Mouse (Mus musculus) lung, adult 2 months (tissue): Measurements from ENCODE around the gene Anp32e. TPM values are rescaled to one million over a fixed set of nuclear protein-coding genes. Genes with fewer than 3 reads are reported as not detected.
"Not testable (repeated sequence)": the region's sequence is repeated elsewhere in the genome, so short reads cannot be mapped to it uniquely, and the experiment has no call there.

ENCODE experiments used
- DNase-seq: peaks from one replicate; pipeline ENCODE4 v3.0.0; 2022
- H3K4me1 ChIP-seq: fragments of 200-500 bp; 2 replicates; pipeline ENCODE4 v1.6.1; 2011; ENCODE audit warnings: low read length; ENCODE audit not compliant: control insufficient read depth, insufficient read depth
- H3K4me3 ChIP-seq: fragments of 200-500 bp; replicated peaks from 2 replicates; pipeline ENCODE3; 2011; ENCODE audit warnings: low read depth, mild to moderate bottlenecking, control low read depth, low read length; ENCODE audit errors: extremely low read depth
- CTCF ChIP-seq: fragments of 200-500 bp; IDR thresholded peaks from 2 replicates; pipeline ENCODE4 v1.5.1; 2011; ENCODE audit warnings: mild to moderate bottlenecking, low read length, control low read depth; ENCODE audit not compliant: insufficient read depth
- POLR2A ChIP-seq: fragments of 200-500 bp; IDR thresholded peaks from 2 replicates; pipeline ENCODE4 v1.6.1; 2011; ENCODE audit warnings: low read depth, mild to moderate bottlenecking, control low read depth, low read length, borderline replicate concordance; ENCODE audit errors: extremely low read depth
- whole genome bisulfite sequencing: fragments of 180-500 bp; shearing (Covaris S2); methylation state at CpG from one replicate; pipeline ENCODE4 v1.1.7; 2018; 5-methylcytosine and 5-hydroxymethylcytosine counted together
- polyA plus RNA-seq: library from polyadenylated mRNA; depleted of rRNA; stranded (reverse); fragments of >200 nt; gene quantifications from 2 replicates; pipeline ENCODE4 v1.2.3, GENCODE M21; 2012

Gene Anp32e
- polyA plus RNA-seq, 1 experiment = 17.4 TPM

- 14% methylated on average over 15 of the region's 15 CpGs for WGBS
- DNase-seq = no peak
- Histone ChIP-seq H3K4me1 (peaks cover 2% of the 10 kb centered on the region; the same call in 1 of the 2 replicates), H3K4me3 (peak overlapping the region; percentile 53)
- TF ChIP-seq POLR2A = no peak
These were observed 25.1 kb upstream of the Anp32e start for GRCm38 (mm10) chr3:95903753-95904502.

GRCm38 (mm10) chr3:95904568-95904967 is 24.5 kb upstream of the Anp32e start, which contains the start of gene Car14:
Car14 (minus strand) TSS chr3:95904691.
- 3% methylated on average over 15 of the region's 15 CpGs for WGBS
- no peak for DNase-seq
- H3K4me1 ChIP-seq = peaks cover 2% of the 10 kb centered on the region; the same call in 1 of the 2 replicates
- peak within 1 kb of the TSS; percentile 53 for H3K4me3 ChIP-seq
- TF ChIP-seq CTCF (no peak), POLR2A (no peak)

- WGBS = under 1% methylated on average over 18 of the region's 18 CpGs
- peak; percentile 36 for DNase-seq
- Histone ChIP-seq H3K4me3 (peak overlapping the region; percentile 40), H3K4me1 (peaks cover 2% of the 10 kb centered on the region; the same call in 1 of the 2 replicates)
- TF ChIP-seq CTCF = no peak
- TF ChIP-seq POLR2A = peak; percentile 49; the same call in 1 of the 2 replicates
These were observed 23.7 kb upstream of the Anp32e start for GRCm38 (mm10) chr3:95905146-95905939.

- Histone ChIP-seq H3K4me3 (peak overlapping the region; percentile 32), H3K4me1 (peaks cover 2% of the 10 kb centered on the region; the same call in 1 of the 2 replicates)
- DNase-seq = peak; percentile 48
- 0% methylated on average over 12 of the region's 12 CpGs for WGBS
- no peak for TF ChIP-seq POLR2A
- TF ChIP-seq CTCF = peak; percentile 73
These were observed 23.0 kb upstream of the Anp32e start for GRCm38 (mm10) chr3:95905940-95906492.

GRCm38 (mm10) chr3:95906860-95907259 is 22.2 kb upstream of the Anp32e start:
- WGBS = under 1% methylated on average over 12 of the region's 12 CpGs
- TF ChIP-seq POLR2A = no peak
- TF ChIP-seq CTCF = peak; percentile 92
- H3K4me3 ChIP-seq = peak overlapping the region; percentile 35
- H3K4me1 ChIP-seq = peaks cover 2% of the 10 kb centered on the region; the same call in 1 of the 2 replicates
- DNase-seq = peak; percentile 64

GRCm38 (mm10) chr3:95907613-95908012 is 21.4 kb upstream of the Anp32e start:
- WGBS = 48% methylated on average over 4 of the region's 4 CpGs
- Histone ChIP-seq H3K4me1 (peaks cover 2% of the 10 kb centered on the region; the same call in 1 of the 2 replicates), H3K4me3 (no peak overlapping the region)
- TF ChIP-seq CTCF = no peak
- no peak for TF ChIP-seq POLR2A
- no peak for DNase-seq

GRCm38 (mm10) chr3:95914706-95915105 is 14.3 kb upstream of the Anp32e start:
- DNase-seq = no peak
- H3K4me3 ChIP-seq = no peak overlapping the region
- no peak for TF ChIP-seq CTCF
- no peak for TF ChIP-seq POLR2A
- WGBS = 88% methylated on average over 4 of the region's 4 CpGs
- H3K4me1 ChIP-seq = no peaks in the 10 kb centered on the region

GRCm38 (mm10) chr3:95916760-95917159 is 12.3 kb upstream of the Anp32e start:
- DNase-seq = no peak
- no peak overlapping the region for H3K4me3 ChIP-seq
- 57% methylated on average over 7 of the region's 7 CpGs for WGBS
- H3K4me1 ChIP-seq = no peaks in the 10 kb centered on the region
- no peak for TF ChIP-seq POLR2A
- no peak for TF ChIP-seq CTCF

- DNase-seq, H3K4me1 ChIP-seq, H3K4me3 ChIP-seq: not testable (repeated sequence)
- WGBS = 68% methylated on average over 2 of the region's 2 CpGs
These were observed 8.5 kb upstream of the Anp32e start for GRCm38 (mm10) chr3:95920532-95920931.

GRCm38 (mm10) chr3:95923429-95923828 is 5.6 kb upstream of the Anp32e start:
- H3K4me1 ChIP-seq, DNase-seq, H3K4me3 ChIP-seq: not testable (repeated sequence)
- WGBS = 86% methylated on average over 7 of the region's 7 CpGs
